Mouse (Mus musculus) CD4-positive helper T cell, adult 2 months (primary cell): Measurements from ENCODE around the gene Adcy9.

Source experiments
- DNase-seq: peaks from one replicate; pipeline ENCODE4 v3.0.0-alpha.2; 2012; ENCODE audit warnings: low read depth, missing footprints, low spot score

Adcy9 gene

DNA sequence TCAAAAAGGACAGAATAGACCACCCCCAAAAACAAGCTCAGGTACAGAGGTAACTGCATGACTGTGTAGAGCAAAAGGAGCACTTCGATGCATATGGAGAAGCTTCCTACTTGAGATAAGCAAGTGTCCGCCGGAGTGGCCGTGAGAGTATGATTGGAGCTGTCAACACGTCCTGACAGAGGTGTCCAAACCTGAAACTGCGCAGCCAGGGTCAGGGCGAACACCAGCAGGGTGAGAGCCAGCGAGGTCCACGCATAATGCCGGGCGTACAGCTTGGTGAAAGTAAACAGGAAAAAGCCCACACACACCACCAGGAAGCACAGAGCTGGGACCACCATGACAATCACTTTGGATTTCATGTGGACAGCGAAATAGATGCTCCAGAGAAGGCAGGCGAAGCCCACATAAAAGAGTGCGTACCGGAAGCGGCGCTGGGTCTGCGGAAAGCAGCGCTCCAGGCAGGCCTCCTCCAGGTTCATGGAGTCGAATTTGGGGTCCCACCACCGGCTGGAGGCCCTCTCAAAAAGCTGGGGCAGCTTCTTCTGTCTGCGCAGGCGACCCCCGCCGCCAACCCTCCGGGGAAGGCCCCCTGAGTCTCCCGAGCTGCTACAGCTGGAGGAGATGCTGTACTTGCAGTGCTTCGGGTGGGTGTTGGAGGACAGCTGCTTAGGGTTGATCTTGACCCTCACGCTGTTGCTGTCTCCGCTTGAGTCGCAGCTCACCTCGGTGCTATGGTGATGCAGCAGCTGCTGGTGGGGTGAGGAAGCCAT, 1.3 kb downstream of the Adcy9 start:
- peak; percentile 5 for DNase-seq

DNA sequence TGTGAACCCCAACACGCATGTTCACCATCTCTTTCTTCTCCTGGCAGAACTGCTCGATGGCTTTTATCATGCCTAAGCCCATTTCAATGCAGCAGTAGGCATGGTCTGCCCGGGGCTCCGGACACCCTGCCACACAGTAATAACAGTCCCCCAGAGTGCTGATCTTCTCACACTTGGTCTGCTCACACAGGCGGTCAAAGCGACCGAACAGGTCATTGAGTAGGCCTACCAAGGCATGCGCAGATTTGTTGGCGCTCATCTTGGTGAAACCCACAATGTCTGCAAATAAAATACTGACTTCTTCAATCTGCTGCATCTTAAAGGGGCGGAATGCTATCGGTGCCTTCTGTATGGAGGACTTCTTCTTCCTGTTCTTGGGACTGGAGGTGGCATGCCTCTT, 2.2 kb downstream of the Adcy9 start:
- no peak for DNase-seq

DNA sequence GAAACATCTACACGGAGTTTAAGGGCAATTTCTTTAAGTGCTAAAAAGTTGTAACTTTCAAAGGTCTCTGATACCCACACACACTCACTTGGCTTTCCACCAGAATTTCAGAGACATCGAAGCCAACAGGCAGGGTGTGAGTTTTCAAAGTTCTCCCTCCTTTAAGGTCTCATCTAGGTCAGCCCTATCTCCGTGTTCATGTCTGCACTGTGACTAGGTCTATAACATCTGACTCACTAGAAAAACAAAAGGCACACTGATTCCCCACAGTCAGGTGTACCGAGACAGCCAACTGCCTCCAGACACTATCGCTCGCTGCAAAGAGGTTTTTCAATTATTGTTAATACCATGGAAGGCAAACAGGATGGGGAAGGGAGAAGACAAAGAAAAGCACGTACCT, 2.8 kb downstream of the Adcy9 start:
- no peak for DNase-seq

DNA sequence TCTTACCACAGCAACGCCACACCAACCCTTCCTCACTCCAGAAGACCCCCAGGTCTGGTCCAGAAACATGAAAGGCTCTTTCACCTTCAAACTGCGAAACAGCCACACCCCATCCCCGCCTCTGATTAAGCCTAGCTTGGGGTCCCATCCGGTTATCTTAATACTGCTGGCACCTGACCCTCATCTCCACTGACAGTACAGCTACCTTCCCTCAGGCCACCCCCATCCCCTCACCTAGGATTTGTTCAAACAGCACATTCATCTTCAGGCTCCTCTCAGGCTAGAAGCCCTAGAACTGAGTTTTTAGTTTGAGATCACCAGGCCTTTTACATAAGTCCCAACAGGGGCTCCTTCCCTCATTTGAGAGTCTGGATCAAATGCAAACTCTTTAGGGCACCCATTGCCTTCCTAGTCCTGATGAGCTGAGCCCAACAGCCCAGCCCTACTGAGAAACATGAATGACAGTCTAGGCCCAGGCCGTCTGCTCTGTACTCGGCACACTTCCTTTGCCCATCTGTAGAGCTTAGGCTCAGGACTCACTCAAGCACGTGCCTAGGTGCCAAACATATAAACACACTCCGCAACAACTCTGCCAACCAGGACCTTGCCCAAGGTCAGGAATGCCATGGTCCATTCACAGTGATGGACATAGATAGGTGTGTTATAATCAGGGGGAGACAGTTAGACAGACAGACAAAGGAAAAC, 5.3 kb downstream of the Adcy9 start:
- DNase-seq = no peak

DNA sequence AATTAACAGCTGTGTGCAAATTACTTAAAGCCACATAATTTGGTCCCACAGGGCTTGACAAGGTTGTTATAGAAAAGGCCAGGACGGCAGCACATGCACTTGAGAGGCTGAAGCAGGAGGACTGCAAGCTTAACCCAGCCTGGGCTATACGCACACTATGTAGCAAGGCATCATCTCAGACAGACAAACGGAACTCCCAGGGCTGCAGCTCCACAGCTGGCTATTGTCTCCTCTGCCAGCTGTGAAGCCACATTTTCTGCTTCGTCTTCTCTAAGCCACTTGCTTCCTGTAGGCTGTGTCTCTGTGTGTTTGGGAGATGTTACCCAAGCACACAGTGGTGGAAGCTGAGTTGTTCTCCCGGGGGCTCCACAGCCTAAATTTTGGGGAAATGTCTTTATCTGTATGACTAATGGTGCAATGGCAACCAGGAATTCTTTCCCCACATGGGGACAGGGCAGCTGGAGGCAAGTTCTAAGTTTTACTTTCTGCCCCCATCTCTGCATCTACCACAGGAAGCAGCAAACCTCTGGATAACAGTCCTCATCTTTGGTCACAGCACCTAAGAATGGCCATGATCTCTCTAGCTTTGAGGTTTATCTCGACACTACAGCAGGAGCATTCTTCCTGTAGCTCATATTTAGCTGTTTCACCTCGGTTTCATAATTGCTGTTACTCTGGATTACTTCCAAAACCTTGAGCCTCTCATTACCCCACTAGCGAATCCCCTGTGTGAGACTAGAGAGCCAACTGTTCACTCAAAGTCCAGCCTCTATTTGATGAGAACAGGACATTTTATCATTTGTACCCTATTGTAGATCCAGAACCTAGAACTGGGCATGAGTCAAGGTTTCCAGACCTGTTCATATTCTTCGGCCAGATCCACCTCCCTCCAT, 6.1 kb downstream of the Adcy9 start:
- no peak for DNase-seq

DNA sequence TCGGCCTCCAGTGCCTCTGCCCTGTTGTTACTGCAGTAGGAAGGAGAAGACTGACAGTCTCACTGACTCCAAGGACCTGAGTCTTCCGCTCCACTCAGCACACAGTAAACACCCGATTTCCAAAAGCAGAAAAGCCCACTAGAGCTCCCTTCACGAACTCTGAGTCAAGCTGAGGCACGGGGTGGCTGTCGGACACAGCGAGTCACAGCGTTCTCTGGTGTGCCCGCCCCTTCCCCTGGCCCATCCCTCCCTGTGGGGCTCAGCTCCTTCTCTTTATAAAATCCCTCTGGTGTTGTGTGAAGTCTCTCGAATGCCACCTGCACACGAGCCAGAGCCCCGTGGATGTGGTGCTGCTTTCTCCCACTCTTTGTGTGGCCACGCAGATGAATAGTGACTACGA, 7.0 kb downstream of the Adcy9 start:
- DNase-seq = no peak

DNA sequence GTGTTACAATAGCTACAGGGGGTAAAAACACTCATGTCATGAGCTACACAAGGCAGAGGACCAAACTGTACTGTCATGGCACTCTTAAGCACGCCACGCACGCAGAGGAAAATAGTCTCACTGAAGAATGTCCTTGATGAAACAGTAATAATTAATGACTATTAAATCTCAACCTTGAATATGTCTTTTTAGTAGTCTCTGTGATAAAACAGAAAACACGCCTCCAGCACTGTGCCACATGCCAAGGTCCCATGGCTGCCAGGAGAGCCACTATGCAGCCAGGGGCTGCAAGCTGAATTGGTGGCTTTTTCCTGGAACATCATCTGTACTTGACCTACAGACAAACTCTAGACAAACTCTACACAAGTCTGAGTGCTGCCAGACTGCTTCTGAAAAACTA, 8.0 kb downstream of the Adcy9 start:
- DNase-seq = no peak

DNA sequence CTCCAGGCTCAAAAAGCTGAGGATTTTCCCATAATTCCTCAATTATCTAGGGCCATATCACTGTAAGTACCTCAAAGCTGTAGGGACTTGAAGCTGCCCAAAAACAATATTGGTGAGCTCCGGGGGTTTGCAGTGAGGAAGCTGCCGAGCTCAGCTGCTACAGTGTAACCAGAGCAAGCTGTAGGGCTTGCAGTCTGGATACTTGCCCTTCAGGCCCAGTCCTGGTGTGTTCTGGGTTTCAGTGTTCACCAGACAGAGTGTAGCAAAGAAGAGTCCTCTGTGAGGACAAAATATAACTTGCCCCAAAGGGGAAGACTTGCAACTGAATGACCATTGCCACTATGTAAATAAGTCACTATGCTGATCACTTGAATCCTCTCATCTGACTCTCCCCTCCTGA, 9.0 kb downstream of the Adcy9 start:
- DNase-seq = no peak

DNA sequence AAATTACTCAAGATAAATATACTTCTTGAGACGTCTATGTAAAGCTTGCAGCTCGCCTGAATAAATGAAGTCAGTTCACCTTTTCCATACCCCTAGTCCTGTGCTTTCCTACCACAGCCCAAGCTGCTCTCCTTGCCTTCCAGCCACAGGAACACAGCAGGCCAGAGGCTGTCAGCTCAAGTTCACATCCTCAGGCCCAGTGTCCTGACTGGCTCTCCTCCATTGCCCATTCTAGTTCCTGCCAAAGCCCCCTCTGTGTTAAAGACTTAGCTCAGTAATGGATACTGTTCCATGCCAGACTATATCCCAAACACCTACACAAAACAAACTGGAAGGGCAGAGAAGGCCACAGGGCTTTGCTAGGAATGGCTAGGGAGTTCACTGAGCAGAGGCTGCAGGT, 12.8 kb downstream of the Adcy9 start:
- DNase-seq = no peak

DNA sequence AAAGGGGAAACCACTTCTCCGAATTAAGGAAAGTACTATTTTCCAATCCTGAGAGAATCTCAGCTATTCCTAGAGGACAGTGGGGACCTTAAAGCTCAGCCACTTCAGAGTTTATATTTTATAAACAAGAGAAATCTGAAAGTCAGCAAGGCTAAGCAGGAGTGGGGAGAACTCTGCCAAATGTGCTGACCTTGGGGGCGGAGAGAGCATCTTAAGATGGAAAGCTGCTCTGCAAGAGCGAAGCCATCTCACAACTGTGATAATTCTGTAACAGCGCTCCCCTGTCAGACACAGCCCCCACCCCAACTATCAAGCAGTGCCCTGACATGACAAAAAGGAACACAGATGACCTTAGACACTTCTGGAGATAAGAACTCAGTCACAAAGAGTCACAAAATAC, 13.6 kb downstream of the Adcy9 start:
- no peak for DNase-seq

DNA sequence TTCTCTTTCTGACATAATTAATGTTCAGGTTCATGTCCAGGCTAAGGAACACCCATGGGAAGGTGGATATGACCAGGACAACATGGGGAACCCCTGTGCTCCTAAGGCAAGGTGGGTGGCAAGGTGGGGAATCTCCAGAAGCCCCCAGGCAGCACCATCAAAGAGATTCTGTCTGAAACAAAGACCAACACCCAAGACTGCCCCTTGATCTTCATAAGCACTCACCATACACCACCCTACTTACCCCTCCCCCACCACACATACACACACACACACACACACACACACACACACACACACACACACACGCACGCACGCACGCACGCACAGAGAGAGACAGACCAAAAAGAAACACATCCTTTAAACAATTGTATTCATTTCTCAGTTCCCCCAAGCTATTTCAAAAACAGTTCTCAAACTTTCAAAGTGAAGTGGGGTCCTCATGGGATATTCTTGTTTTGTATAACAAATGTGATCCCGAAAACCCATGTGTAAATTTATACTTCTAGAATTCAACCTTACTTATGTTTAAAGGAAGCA, 14.2 kb downstream of the Adcy9 start:
- DNase-seq = no peak

DNA sequence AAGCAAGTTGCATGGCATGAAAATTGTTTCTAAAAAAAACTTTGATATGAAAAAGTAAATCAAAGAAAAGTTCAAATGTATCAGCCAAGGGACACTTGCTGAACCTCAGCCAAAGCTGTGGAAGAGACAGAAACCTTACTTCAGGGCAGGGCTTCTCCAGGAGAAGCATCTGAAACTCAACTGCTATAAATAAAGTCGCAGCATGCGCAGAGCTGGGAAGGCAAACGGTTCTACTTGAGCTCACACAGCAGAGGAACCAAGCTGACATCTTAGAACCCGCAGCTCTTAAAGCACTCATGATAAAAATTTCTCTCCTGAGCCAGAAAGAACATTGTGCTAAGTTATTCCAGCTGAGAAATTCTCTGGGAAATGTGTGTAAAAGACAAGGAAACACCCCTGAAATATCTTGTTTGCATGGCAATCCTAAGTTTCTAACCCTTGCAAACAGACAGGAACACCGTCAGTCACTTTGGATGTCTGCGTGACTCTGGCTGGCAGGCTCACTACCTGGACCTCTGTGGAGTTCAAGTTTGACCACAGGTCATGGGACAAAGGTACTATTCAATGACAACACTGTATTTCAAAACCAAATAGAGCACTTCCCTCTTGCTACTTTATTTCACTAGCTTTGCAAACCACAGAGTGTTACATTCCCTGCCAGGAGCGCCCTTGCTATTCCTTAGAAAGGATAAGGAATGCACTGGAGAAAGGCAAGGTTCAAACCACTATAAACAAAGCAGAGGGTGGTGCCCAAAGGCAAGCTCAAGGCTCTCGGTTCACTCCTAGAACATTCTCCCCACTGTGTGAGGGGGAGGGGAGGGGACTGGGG, 15.2 kb downstream of the Adcy9 start:
- DNase-seq = no peak

DNA sequence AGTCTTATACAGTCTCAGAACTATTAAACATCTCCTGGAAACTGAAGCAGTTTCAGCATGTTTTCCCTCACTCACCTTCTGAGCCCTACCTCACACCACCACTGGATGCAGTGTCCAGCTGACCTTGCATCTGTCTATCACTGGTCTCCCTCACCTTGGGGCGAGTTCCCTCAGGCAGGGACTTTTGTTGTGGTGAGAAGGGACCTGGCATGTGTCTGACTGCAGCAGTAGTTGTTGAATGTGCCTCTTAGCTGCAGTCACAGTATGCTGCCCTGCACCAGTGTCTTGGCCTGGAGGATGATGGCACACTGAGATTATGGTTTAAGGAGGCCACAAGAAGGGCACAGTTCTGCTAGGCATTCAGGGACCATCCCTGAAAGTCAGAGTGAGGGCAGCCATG, 19.2 kb downstream of the Adcy9 start:
- no peak for DNase-seq

DNA sequence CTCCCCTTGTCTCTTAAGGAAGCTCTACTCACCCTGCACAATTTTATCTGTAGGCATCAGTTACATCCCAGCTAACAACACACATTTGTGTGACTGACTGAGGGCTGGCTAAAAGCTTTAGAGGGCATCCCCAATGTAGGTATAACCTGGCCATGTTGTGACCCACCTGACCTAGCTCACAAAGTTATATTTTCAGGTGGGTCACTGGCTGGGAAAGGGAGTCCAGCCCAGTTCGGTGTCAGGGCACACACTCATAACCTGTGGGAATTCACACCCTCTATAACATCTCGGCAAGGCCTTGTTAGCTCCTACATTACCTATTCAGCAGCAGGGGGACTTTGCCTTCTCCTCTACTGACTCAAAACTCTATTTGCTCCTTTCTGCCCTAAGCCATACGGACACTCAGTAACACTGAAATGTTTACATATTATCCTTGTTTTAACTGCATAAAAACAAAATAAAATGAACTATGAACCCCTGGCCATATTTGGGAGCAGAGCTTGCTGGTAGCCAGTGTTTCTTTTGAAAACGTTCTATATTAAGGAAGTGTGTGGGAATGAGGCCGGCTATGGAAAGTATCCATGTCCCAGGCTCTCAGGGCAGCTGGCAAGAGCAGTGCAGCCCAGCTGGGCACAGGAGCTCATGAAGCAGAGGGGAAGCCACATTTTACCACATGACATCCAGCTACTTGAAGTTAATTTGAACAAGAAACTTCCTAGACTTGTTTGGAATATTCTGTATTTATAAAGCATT, 20.7 kb downstream of the Adcy9 start:
- DNase-seq = no peak

DNA sequence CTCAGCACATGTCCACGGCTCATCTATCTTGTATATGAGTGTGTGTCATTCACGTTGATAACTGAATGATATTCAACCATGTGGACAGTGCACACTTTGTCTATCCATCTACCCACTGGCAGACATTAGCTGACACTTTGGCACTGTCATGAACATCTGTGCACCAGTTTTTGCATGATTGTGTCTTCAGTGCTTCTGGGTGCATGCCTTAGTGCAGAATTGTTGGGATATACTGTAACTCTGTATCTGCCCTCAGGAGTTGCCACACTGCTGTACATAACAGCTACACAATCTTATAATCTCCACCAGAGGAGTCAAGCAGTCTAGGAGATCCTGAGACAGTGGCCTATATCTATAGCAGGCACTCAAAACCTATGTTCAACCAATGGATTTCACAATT, 21.5 kb downstream of the Adcy9 start:
- no peak for DNase-seq

DNA sequence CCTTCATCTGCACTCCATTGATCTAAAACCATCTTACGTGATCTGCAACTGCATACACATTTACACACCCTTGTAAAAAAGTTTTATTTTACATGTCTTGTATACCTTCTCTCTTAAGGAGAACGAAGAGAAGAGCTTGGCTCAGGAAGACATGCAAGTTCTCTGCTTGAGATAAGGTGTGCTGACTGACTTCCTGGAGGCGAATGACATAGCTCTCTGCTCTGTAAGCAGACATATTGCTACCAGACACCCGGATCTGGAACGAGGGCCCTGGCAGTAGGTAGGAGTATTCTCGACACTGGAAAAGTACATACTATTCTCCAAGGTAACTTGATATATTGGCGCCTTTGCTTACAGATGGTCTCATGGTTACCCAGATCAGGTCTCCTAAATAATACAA, 22.7 kb downstream of the Adcy9 start:
- no peak for DNase-seq

DNA sequence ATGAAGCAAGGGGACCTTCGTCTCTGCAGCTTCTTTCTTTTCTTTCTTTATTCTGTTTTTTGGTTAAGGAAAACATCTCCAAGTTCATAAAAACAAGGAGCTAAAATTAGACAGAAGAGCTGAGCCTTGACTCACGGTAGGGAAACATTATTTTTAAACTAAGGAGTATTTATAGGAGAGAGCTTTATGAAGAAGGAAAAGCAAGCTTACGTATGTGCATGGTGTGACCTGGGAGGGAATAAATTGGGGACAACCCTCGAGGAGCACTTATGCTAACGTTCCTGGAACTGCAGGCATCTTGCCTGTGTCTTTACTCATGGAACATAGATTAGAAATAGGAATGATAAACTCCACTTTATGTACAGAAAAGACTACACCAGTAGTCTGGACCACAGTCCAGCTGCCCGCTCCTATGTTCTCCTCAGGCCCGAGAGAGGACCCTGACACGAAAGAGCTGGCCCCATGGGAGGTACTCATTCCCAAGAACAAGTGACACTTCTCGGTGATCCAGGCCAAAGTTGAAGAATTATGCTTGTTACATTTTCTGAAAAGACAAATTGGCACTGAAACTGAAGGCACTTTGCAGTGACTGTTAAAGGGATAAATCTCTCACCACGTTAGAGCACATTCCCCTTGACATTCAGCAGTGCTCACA, 24.5 kb downstream of the Adcy9 start:
- DNase-seq = no peak

DNA sequence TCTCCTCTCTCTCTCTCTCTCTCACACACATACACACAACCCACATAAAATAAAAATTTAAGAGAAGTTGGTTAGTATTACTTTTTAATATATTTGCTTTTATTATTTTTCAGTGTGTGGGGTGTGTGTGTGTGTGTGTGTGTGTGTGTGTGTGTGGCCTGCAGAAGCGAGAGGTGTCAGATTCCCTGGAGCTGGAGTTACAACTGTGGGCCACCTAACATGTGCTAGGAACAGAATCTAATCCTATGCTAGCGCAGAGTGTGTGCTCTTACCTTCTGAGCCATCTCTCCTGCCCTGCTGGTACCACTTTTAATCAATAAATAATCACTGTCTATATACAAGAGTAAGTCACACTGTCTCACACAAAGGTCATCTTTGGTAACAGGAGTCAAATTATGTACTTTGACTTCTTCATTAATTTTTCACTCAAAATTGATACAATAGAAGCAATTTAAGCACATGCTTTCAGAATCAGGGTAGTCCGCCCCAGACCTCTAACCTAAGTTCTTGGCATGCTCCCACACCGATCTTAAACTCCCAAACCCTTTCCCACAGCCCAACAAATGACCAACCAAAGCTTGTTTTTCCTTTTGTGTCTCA, 25.2 kb downstream of the Adcy9 start:
- no peak for DNase-seq

DNA sequence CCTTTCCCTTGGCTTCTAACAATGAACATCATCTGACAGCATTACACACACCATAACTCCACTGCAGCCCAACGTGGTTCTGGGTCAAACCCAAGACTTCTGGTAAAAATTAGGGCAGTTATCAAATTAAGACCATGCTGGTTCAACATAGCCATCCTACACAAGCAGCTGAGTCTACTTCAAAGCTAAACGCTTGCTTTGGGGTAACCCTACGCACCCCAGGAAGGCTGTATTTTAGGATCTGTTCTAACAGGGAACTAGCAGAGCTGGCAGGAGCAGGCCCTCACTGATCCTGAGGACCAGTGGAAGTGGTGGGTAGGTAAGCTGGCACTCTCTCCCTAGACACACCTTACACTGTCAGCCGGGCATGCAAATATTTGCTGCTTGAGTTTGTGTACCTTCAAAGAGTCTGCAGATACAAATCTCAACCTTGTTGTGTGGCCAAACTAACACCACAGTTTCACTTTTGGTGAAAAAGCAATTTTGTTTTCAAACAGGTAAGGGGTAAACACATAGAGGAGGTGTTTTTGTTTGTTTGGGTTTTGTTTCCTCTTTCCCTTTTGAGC, 36.7 kb downstream of the Adcy9 start:
- DNase-seq = no peak
